Mouse (Mus musculus) neural tube, embryonic 13.5 days (tissue): Measurements from ENCODE around the gene Hacd3. TPM values are rescaled to one million over a fixed set of nuclear protein-coding genes. Genes with fewer than 3 reads are reported as not detected.

Experiments used
- ATAC-seq: fragments of 200-750 bp; cut with Nextera tagmentation; 2 replicates; pipeline ENCODE4 v1.8.0; 2017; ENCODE audit warnings: low read depth, mild to moderate bottlenecking, moderate TSS enrichment, moderate library complexity
- H3K27ac ChIP-seq: fragments of 300-500 bp; sonication (generic); replicated peaks from 2 replicates; pipeline ENCODE4 v1.5.1; 2015; ENCODE audit warnings: moderate library complexity, mild to moderate bottlenecking, inconsistent platforms
- H3K27me3 ChIP-seq: fragments of 300-500 bp; sonication (generic); 2 replicates; pipeline ENCODE4 v1.6.1; 2015; ENCODE audit warnings: mild to moderate bottlenecking, inconsistent platforms
- H3K36me3 ChIP-seq: fragments of 300-500 bp; sonication (generic); 2 replicates; pipeline ENCODE4 v1.6.1; 2015; ENCODE audit warnings: mild to moderate bottlenecking, inconsistent platforms
- H3K4me1 ChIP-seq: fragments of 300-500 bp; sonication (generic); replicated peaks from 2 replicates; pipeline ENCODE4 v1.6.1; 2015; ENCODE audit warnings: inconsistent platforms
- H3K4me2 ChIP-seq: fragments of 300-500 bp; sonication (generic); 2 replicates; pipeline ENCODE4 v1.6.1; 2015; ENCODE audit warnings: inconsistent platforms, mild to moderate bottlenecking, moderate library complexity
- H3K4me3 ChIP-seq: fragments of 300-500 bp; sonication (generic); 2 replicates; pipeline ENCODE4 v1.5.1; 2015; ENCODE audit warnings: mild to moderate bottlenecking, inconsistent platforms
- H3K9ac ChIP-seq: fragments of 300-500 bp; sonication (generic); 2 replicates; pipeline ENCODE4 v1.6.1; 2015; ENCODE audit warnings: moderate library complexity, mild to moderate bottlenecking, inconsistent platforms
- H3K9me3 ChIP-seq: fragments of 300-500 bp; sonication (generic); 2 replicates; pipeline ENCODE4 v1.6.1; 2016; ENCODE audit warnings: inconsistent platforms
- WGBS: fragments of 180-500 bp; shearing (Covaris S2); methylation state at CpG from one replicate; pipeline ENCODE4 v1.1.7; 2015; 5-methylcytosine and 5-hydroxymethylcytosine counted together
- polyA plus RNA-seq: library from polyadenylated mRNA; unstranded; fragments of >200 nt; fragmentation: Nextera tagmentation; extraction: Ambion mirVana; gene quantifications from 2 replicates; pipeline ENCODE4 v1.2.1, GENCODE M21; 2015

The Hacd3 gene
- polyA plus RNA-seq, 1 experiment from 2014 or later: 203 TPM

- no peak overlapping the region for H3K4me3 ChIP-seq
- WGBS: 93% methylated on average over 5 of the region's 5 CpGs
- H3K4me1 ChIP-seq: peaks cover 9% of the 10 kb centered on the region
- no peaks in the 10 kb centered on the region for H3K36me3 ChIP-seq
- H3K27ac ChIP-seq: no peak overlapping the region
- no peak overlapping the region for H3K9ac ChIP-seq
- no peaks in the 10 kb centered on the region for H3K9me3 ChIP-seq
- no peak for ATAC-seq
- H3K4me2 ChIP-seq: no peak overlapping the region
- H3K27me3 ChIP-seq: no peaks in the 10 kb centered on the region
These were observed 6.8 kb upstream of the Hacd3 start for GRCm38 (mm10) chr9:65028313-65028712.

GRCm38 (mm10) chr9:65027241-65027640 lies 5.7 kb upstream of the Hacd3 start:
- no peak for ATAC-seq
- Histone ChIP-seq H3K9ac (no peak overlapping the region), H3K36me3 (no peaks in the 10 kb centered on the region), H3K4me1 (peaks cover 12% of the 10 kb centered on the region), H3K9me3 (no peaks in the 10 kb centered on the region), H3K4me3 (no peak overlapping the region), H3K27me3 (no peaks in the 10 kb centered on the region), H3K27ac (no peak overlapping the region), H3K4me2 (no peak overlapping the region)
- WGBS: 72% methylated on average over 7 of the region's 7 CpGs

GRCm38 (mm10) chr9:65023447-65023846 lies 2.0 kb upstream of the Hacd3 start:
- whole genome bisulfite sequencing: 97% methylated on average over 3 of the region's 3 CpGs
- Histone ChIP-seq H3K27me3 (no peaks in the 10 kb centered on the region), H3K4me1 (peaks cover 38% of the 10 kb centered on the region), H3K4me3 (no peak overlapping the region), H3K9me3 (no peaks in the 10 kb centered on the region), H3K36me3 (no peaks in the 10 kb centered on the region), H3K4me2 (no peak overlapping the region), H3K27ac (no peak overlapping the region), H3K9ac (no peak overlapping the region)
- no peak for ATAC-seq

- H3K4me3 ChIP-seq: no peak overlapping the region
- peaks cover 46% of the 10 kb centered on the region for H3K4me1 ChIP-seq
- no peak for ATAC-seq
- H3K27ac ChIP-seq: peak overlapping the region; percentile 95; the same call in 1 of the 2 replicates
- 71% methylated on average over 4 of the region's 4 CpGs for WGBS
- H3K36me3 ChIP-seq: no peaks in the 10 kb centered on the region
- no peaks in the 10 kb centered on the region for H3K27me3 ChIP-seq
- 0 out of 2 replicates have a peak overlapping the region, but pooled peaks have one; percentile 99 for H3K9ac ChIP-seq
- no peaks in the 10 kb centered on the region for H3K9me3 ChIP-seq
- H3K4me2 ChIP-seq: no peak overlapping the region
These were observed 1.2 kb upstream of the Hacd3 start for GRCm38 (mm10) chr9:65022580-65023135.

- no peak for ATAC-seq
- peak overlapping the region; percentile 95 for H3K27ac ChIP-seq
- 18% methylated on average over 9 of the region's 9 CpGs for whole genome bisulfite sequencing
These were observed 540 bp upstream of the Hacd3 start for GRCm38 (mm10) chr9:65021887-65022579.

GRCm38 (mm10) chr9:65020128-65020527 lies 1.4 kb downstream of the Hacd3 start:
- Histone ChIP-seq H3K4me2 (peak overlapping the region; percentile 84), H3K4me1 (peaks cover 72% of the 10 kb centered on the region), H3K36me3 (no peaks in the 10 kb centered on the region)

More at GRCm38 (mm10) chr9:65021887-65022579, 540 bp upstream of the Hacd3 start:
- Histone ChIP-seq H3K4me3 (peak overlapping the region; percentile 99), H3K9me3 (no peaks in the 10 kb centered on the region), H3K4me1 (peaks cover 53% of the 10 kb centered on the region), H3K36me3 (no peaks in the 10 kb centered on the region), H3K9ac (peak overlapping the region; percentile 99), H3K27me3 (no peaks in the 10 kb centered on the region), H3K4me2 (peak overlapping the region; percentile 84)

GRCm38 (mm10) chr9:65019146-65019545 lies 2.3 kb downstream of the Hacd3 start:
- no peaks in the 10 kb centered on the region for H3K36me3 ChIP-seq
- no peak for ATAC-seq
- peak overlapping the region; percentile 84 for H3K4me2 ChIP-seq
- H3K9ac ChIP-seq: no peak overlapping the region
- peak overlapping the region; percentile 10; the same call in 1 of the 2 replicates for H3K4me3 ChIP-seq
- H3K4me1 ChIP-seq: peaks cover 72% of the 10 kb centered on the region
- no peak overlapping the region for H3K27ac ChIP-seq
- WGBS: 40% methylated on average over 3 of the region's 3 CpGs
- no peaks in the 10 kb centered on the region for H3K27me3 ChIP-seq
- H3K9me3 ChIP-seq: no peaks in the 10 kb centered on the region

More at GRCm38 (mm10) chr9:65020128-65020527, 1.4 kb downstream of the Hacd3 start:
- Histone ChIP-seq H3K9ac (peak overlapping the region; percentile 99; the same call in 1 of the 2 replicates), H3K9me3 (no peaks in the 10 kb centered on the region), H3K27ac (no peak overlapping the region), H3K4me3 (peak overlapping the region; percentile 99), H3K27me3 (no peaks in the 10 kb centered on the region)
- 79% methylated on average over 4 of the region's 4 CpGs for WGBS
- no peak for ATAC-seq

GRCm38 (mm10) chr9:65018588-65019121 lies 2.8 kb downstream of the Hacd3 start:
- Histone ChIP-seq H3K4me3 (peak overlapping the region; percentile 10; the same call in 1 of the 2 replicates), H3K9ac (peak overlapping the region; percentile 9; the same call in 1 of the 2 replicates), H3K27ac (no peak overlapping the region), H3K4me2 (peak overlapping the region; percentile 84), H3K27me3 (no peaks in the 10 kb centered on the region), H3K4me1 (peaks cover 72% of the 10 kb centered on the region), H3K9me3 (no peaks in the 10 kb centered on the region), H3K36me3 (no peaks in the 10 kb centered on the region)
- ATAC-seq: no peak
- 58% methylated on average over 3 of the region's 3 CpGs for WGBS

- 90% methylated on average over 4 of the region's 4 CpGs for WGBS
These were observed 3.6 kb downstream of the Hacd3 start for GRCm38 (mm10) chr9:65017896-65018295.

GRCm38 (mm10) chr9:65016978-65017827 lies 4.3 kb downstream of the Hacd3 start:
- H3K36me3 ChIP-seq: no peaks in the 10 kb centered on the region
- H3K27me3 ChIP-seq: no peaks in the 10 kb centered on the region
- ATAC-seq: no peak
- no peaks in the 10 kb centered on the region for H3K9me3 ChIP-seq
- 73% methylated on average over 16 of the region's 16 CpGs for WGBS
- peak overlapping the region; percentile 11; the same call in 1 of the 2 replicates for H3K4me2 ChIP-seq
- H3K4me3 ChIP-seq: no peak overlapping the region
- H3K27ac ChIP-seq: peak overlapping the region; percentile 69
- peak overlapping the region; percentile 46 for H3K9ac ChIP-seq
- peaks cover 64% of the 10 kb centered on the region for H3K4me1 ChIP-seq

More at GRCm38 (mm10) chr9:65017896-65018295, 3.6 kb downstream of the Hacd3 start:
- Histone ChIP-seq H3K4me3 (no peak overlapping the region), H3K4me2 (peak overlapping the region; percentile 84), H3K9ac (peak overlapping the region; percentile 9), H3K27ac (no peak overlapping the region), H3K36me3 (no peaks in the 10 kb centered on the region), H3K27me3 (no peaks in the 10 kb centered on the region), H3K9me3 (no peaks in the 10 kb centered on the region), H3K4me1 (peaks cover 70% of the 10 kb centered on the region)
- ATAC-seq: no peak

GRCm38 (mm10) chr9:65016241-65016977 lies 5.1 kb downstream of the Hacd3 start:
- no peak overlapping the region for H3K4me3 ChIP-seq
- WGBS: 63% methylated on average over 4 of the region's 4 CpGs
- no peak for ATAC-seq
- no peaks in the 10 kb centered on the region for H3K9me3 ChIP-seq
- peak overlapping the region; percentile 69 for H3K27ac ChIP-seq
- H3K9ac ChIP-seq: peak overlapping the region; percentile 46
- no peaks in the 10 kb centered on the region for H3K27me3 ChIP-seq
- peaks cover 59% of the 10 kb centered on the region for H3K4me1 ChIP-seq
- 0 out of 2 replicates have a peak overlapping the region, but pooled peaks have one; percentile 11 for H3K4me2 ChIP-seq
- no peaks in the 10 kb centered on the region for H3K36me3 ChIP-seq
